In the genomic region with DNA sequence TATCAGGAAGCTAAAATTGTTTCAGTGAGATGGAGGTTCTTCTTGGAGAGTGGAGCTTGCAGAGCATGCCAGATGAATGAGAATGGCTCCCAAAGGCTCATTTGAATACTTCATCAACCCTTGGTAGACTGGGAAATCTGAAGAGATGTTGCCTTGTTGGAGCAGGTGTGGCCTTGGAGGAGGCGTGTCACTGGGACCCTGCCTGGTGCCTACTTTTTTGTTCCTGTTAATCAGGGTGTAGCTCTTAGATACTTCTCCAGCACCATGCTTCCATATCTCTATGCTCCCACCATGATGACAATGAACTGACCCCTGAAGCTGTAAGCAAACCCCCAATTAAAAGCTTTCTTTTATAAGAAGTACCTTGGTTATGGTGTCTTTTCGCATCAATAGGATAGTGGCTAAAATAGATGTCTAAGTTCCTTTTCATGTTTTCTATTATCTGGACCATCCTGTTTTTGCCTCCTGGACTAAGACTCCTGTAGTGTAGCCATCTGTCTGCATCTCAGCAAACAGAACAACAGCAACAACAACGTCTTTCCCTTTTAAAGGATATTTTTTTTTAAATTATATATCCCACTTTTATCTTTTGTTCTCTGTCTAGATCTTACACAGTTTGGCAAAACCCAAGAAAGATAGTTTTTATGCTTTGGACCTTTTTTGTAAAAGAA, we compare ENCODE assay signal across 22 mouse cellular contexts. TPM values are rescaled to one million over a fixed set of nuclear protein-coding genes. Genes with fewer than 3 reads are reported as not detected.
DNase-seq lines count a peak whose midpoint lies in the region; ATAC-seq and TF ChIP-seq lines count a peak whose summit lies in the region.
"Had no signal": no experiment of that assay in that cellular context is flagged by ENCODE, and none has a peak within 500 bp of the region (broad histone marks: within the 10 kb centered on the region; RNA-seq: fewer than 3 reads in every experiment).

No protein-coding gene starts in this region.

- no peak overlapping the region for H3K9ac ChIP-seq in hindbrain, embryonic 16.5 days (ENCODE audit: low read depth, low read length)
- H3K9ac ChIP-seq in hindbrain, postnatal 0 days (replicated peaks; ENCODE audit: low read length) = no peak overlapping the region
- H3K9ac ChIP-seq in liver, embryonic 12.5 days = no peak overlapping the region
- no peak overlapping the region for H3K9ac ChIP-seq in forebrain, embryonic 11.5 days (ENCODE audit: low read length)
- H3K9ac ChIP-seq: embryonic facial prominence, embryonic 15.5 days; forebrain, embryonic 15.5 days; heart, embryonic 13.5 days; hindbrain, embryonic 13.5 days had no signal

- no peaks in the 10 kb centered on the region for H3K9me3 ChIP-seq in hindbrain, embryonic 16.5 days (ENCODE audit: control insufficient read depth, low read length)
- H3K9me3 ChIP-seq in hindbrain, postnatal 0 days (ENCODE audit: low read length) = no peaks in the 10 kb centered on the region
- H3K9me3 ChIP-seq in liver, embryonic 12.5 days (replicated peaks) = no peaks in the 10 kb centered on the region
- no peaks in the 10 kb centered on the region for H3K9me3 ChIP-seq in forebrain, embryonic 11.5 days (ENCODE audit: control insufficient read depth, low read length)
- H3K9me3 ChIP-seq: embryonic facial prominence, embryonic 15.5 days; forebrain, embryonic 10.5 days; forebrain, embryonic 15.5 days; heart, embryonic 13.5 days; hindbrain, embryonic 13.5 days had no signal

- H3K4me3 ChIP-seq in hindbrain, embryonic 16.5 days (ENCODE audit: low read length) = no peak overlapping the region
- no peak overlapping the region for H3K4me3 ChIP-seq in hindbrain, postnatal 0 days (ENCODE audit: low read length)
- peak overlapping the region; percentile 35 for H3K4me3 ChIP-seq in cerebellum, adult 2 months (replicated peaks; ENCODE audit: insufficient read depth, low read depth, low read length)
- H3K4me3 ChIP-seq in liver, embryonic 12.5 days = no peak overlapping the region
- H3K4me3 ChIP-seq in forebrain, embryonic 11.5 days (ENCODE audit: low read depth, low read length) = no peak overlapping the region
- H3K4me3 ChIP-seq: embryonic facial prominence, embryonic 15.5 days; erythroblast, embryonic 14.5 days; forebrain, embryonic 10.5 days; forebrain, embryonic 15.5 days; heart, embryonic 13.5 days; hindbrain, embryonic 13.5 days had no signal

- DNase-seq in hindbrain, postnatal 0 days (ENCODE audit: low spot score) = no peak
- DNase-seq in cerebellum, adult 2 months = peak; percentile 64 to 84
- DNase-seq in cerebellum, postnatal 10 days = peak; percentile 39 to 55
- DNase-seq in lung, adult 18-20 months = no peak
- no peak for DNase-seq in heart, postnatal 25 days (ENCODE audit: low spot score)
- no peak for DNase-seq in forebrain, embryonic 11.5 days (ENCODE audit: low spot score)
- DNase-seq: adrenal gland, postnatal 14 days; embryo, embryonic 11 days; gastrocnemius, postnatal 36 days; heart, adult 11 months; kidney, adult 2 months had no signal

- no peak for TF ChIP-seq CTCF in hindbrain, postnatal 0 days (IDR thresholded peaks at IDR 0.05; ENCODE audit: low read depth)
- no peak for TF ChIP-seq CTCF in cerebellum, adult 2 months (IDR thresholded peaks at IDR 0.05; ENCODE audit: borderline replicate concordance, insufficient read depth, low read depth, low read length)

- H3K4me1 ChIP-seq in hindbrain, embryonic 16.5 days (ENCODE audit: control insufficient read depth, insufficient read depth, low read depth, low read length) = no peaks in the 10 kb centered on the region
- H3K4me1 ChIP-seq in hindbrain, postnatal 0 days (ENCODE audit: insufficient read depth, low read length) = no peaks in the 10 kb centered on the region
- H3K4me1 ChIP-seq in cerebellum, adult 2 months (ENCODE audit: control insufficient read depth, insufficient read depth, low read length) = peaks cover 23% of the 10 kb centered on the region
- H3K4me1 ChIP-seq in liver, embryonic 12.5 days = no peaks in the 10 kb centered on the region
- no peaks in the 10 kb centered on the region for H3K4me1 ChIP-seq in forebrain, embryonic 11.5 days (replicated peaks; ENCODE audit: control insufficient read depth, insufficient read depth, low read length)
- H3K4me1 ChIP-seq: embryonic facial prominence, embryonic 15.5 days; forebrain, embryonic 10.5 days; forebrain, embryonic 15.5 days had no signal

- 0 out of 2 replicates have a peak, but pooled peaks have one; percentile 48 for ATAC-seq in hindbrain, embryonic 16.5 days
- no peak for ATAC-seq in hindbrain, postnatal 0 days
- no peak for ATAC-seq in liver, embryonic 12.5 days
- no peak for ATAC-seq in forebrain, embryonic 11.5 days (replicated peaks; ENCODE audit: low FRiP score)
- ATAC-seq: activated CD4-positive, CD25-positive, alpha-beta regulatory T cell, adult 4 months; forebrain, embryonic 15.5 days; intestine, embryonic 16.5 days; Patski had no signal

- H3K27ac ChIP-seq in hindbrain, embryonic 16.5 days (ENCODE audit: low read depth, low read length) = no peak overlapping the region
- H3K27ac ChIP-seq in hindbrain, postnatal 0 days = no peak overlapping the region
- H3K27ac ChIP-seq in cerebellum, adult 2 months (ENCODE audit: insufficient read depth, low read length) = peak overlapping the region; percentile 98
- H3K27ac ChIP-seq in liver, embryonic 12.5 days = no peak overlapping the region
- H3K27ac ChIP-seq in forebrain, embryonic 11.5 days (ENCODE audit: low read depth, low read length) = no peak overlapping the region
- H3K27ac ChIP-seq: embryonic facial prominence, embryonic 15.5 days; forebrain, embryonic 10.5 days; forebrain, embryonic 15.5 days; heart, embryonic 13.5 days; hindbrain, embryonic 13.5 days had no signal

- intact Hi-C loops in heart, postnatal 25 days (cut with DNase I) = no loop called here

- 75% methylated on average over 3 of the region's 3 CpGs for WGBS in hindbrain, embryonic 16.5 days
- 79% methylated on average over 3 of the region's 3 CpGs for WGBS in hindbrain, postnatal 0 days
- 7% methylated on average over 3 of the region's 3 CpGs for WGBS in cerebellum, adult 2 months
- WGBS in liver, embryonic 12.5 days (ENCODE audit: insufficient replicate concordance) = 78% methylated on average over 3 of the region's 3 CpGs
- WGBS in forebrain, embryonic 11.5 days = 88% methylated on average over 3 of the region's 3 CpGs

- TF ChIP-seq POLR2A in cerebellum, adult 2 months (IDR thresholded peaks at IDR 0.05; ENCODE audit: borderline replicate concordance, insufficient read depth, low read length) = no peak

- no peaks in the 10 kb centered on the region for H3K36me3 ChIP-seq in hindbrain, embryonic 16.5 days (ENCODE audit: control insufficient read depth, insufficient read depth, low read length)
- H3K36me3 ChIP-seq in hindbrain, postnatal 0 days (ENCODE audit: insufficient read depth, low read length) = no peaks in the 10 kb centered on the region
- no peaks in the 10 kb centered on the region for H3K36me3 ChIP-seq in liver, embryonic 12.5 days
- no peaks in the 10 kb centered on the region for H3K36me3 ChIP-seq in forebrain, embryonic 11.5 days (ENCODE audit: control insufficient read depth, insufficient read depth, low read length)
- H3K36me3 ChIP-seq: embryonic facial prominence, embryonic 15.5 days; forebrain, embryonic 10.5 days; forebrain, embryonic 15.5 days had no signal

- H3K4me2 ChIP-seq in hindbrain, embryonic 16.5 days (ENCODE audit: low read length) = no peak overlapping the region
- H3K4me2 ChIP-seq in hindbrain, postnatal 0 days (ENCODE audit: low read depth, low read length) = no peak overlapping the region
- no peak overlapping the region for H3K4me2 ChIP-seq in liver, embryonic 12.5 days
- H3K4me2 ChIP-seq in forebrain, embryonic 11.5 days (ENCODE audit: low read depth, low read length, severe bottlenecking) = no peak overlapping the region
- H3K4me2 ChIP-seq: embryonic facial prominence, embryonic 15.5 days; forebrain, embryonic 15.5 days; heart, embryonic 13.5 days; hindbrain, embryonic 13.5 days had no signal

- H3K27me3 ChIP-seq in hindbrain, embryonic 16.5 days (replicated peaks; ENCODE audit: control insufficient read depth, insufficient read depth, low read length) = no peaks in the 10 kb centered on the region
- no peaks in the 10 kb centered on the region for H3K27me3 ChIP-seq in hindbrain, postnatal 0 days (ENCODE audit: insufficient read depth, low read length)
- H3K27me3 ChIP-seq in cerebellum, adult 2 months (ENCODE audit: control insufficient read depth, insufficient read depth, low read length) = no peaks in the 10 kb centered on the region
- no peaks in the 10 kb centered on the region for H3K27me3 ChIP-seq in liver, embryonic 12.5 days (replicated peaks)
- no peaks in the 10 kb centered on the region for H3K27me3 ChIP-seq in forebrain, embryonic 11.5 days (ENCODE audit: control insufficient read depth, insufficient read depth, low read length)
- H3K27me3 ChIP-seq: embryonic facial prominence, embryonic 15.5 days; forebrain, embryonic 15.5 days; heart, embryonic 13.5 days; hindbrain, embryonic 13.5 days; Patski had no signal

RNA-seq across cellular contexts. Expression of a gene that starts 25.6 kb away (rescaled TPM):
- 13.2 and 14.6 TPM in 2 replicates for polyA plus RNA-seq in hindbrain, embryonic 16.5 days (2015; fragmentation: Nextera tagmentation; extraction: Ambion mirVana)
- total RNA-seq in hindbrain, postnatal 0 days (2014; rRNA removed) = 26.2 and 26.8 TPM in 2 replicates
- 13.6 and 14.9 TPM in 2 replicates for polyA plus RNA-seq in hindbrain, postnatal 0 days (2015; fragmentation: Nextera tagmentation; extraction: Ambion mirVana)
- polyA plus RNA-seq in cerebellum, adult 2 months (2012; rRNA removed) = 31.1 and 31.8 TPM in 2 replicates
- 0.72 and 0.91 TPM in 2 replicates for polyA plus RNA-seq in liver, embryonic 12.5 days (2016; fragmentation: Nextera tagmentation; extraction: Ambion mirVana)
- total RNA-seq in heart, postnatal 25 days (2021) = 10 to 100 TPM; 23.0 to 28.5 TPM
- polyA plus RNA-seq in forebrain, embryonic 11.5 days (2014; fragmentation: Nextera tagmentation; extraction: Ambion mirVana) = 2.8 and 3.4 TPM in 2 replicates

Comparison
In these comparisons a context has a peak if more than half of its experiments do, and no peak if none do; other contexts are left out.
1. DNase-seq: peak in cerebellum, adult 2 months (2 of 2) and cerebellum, postnatal 10 days (2 of 2); none in hindbrain, postnatal 0 days (single experiment), lung, adult 18-20 months (0 of 2), heart, postnatal 25 days (single experiment) and forebrain, embryonic 11.5 days (single experiment).